Comparison of ENCODE assay signal across 8 mouse cellular contexts in the genomic region with DNA sequence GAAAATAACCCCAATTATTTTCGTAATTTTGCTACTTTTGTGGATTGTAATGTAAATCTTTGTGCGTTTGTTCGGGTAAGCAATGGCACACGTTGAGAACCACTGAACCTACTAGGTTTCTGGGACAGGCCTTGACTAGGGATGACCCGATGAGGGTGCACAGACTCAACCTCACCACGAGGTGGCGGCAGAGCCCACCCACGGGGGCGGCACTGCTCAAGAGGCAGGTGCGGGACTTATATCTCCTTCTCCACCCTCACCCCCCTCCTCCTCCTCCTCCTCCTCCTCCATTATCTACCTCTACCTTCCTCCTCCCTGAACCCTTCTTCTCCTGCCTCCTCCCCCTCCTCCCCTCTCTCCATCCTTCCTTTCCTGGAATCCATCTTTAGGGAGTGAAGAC. TPM values are rescaled to one million over a fixed set of nuclear protein-coding genes. Genes with fewer than 3 reads are reported as not detected.
A peak's percentile ranks its signal among the peaks of the same experiment; 100 is the strongest.
DNase-seq lines count a peak whose midpoint lies in the region; ATAC-seq and TF ChIP-seq lines count a peak whose summit lies in the region.

No protein-coding gene starts in this region.

- peak; percentile 47; the same call in 1 of the 2 replicates for ATAC-seq in kidney, embryonic 16.5 days (ENCODE audit: low FRiP score, low TSS enrichment)
- peak; percentile 83 for ATAC-seq in megakaryocyte-erythroid progenitor cell, adult 5-6 weeks (replicated peaks; ENCODE audit: low FRiP score, low TSS enrichment, poor library complexity, severe bottlenecking)

- TF ChIP-seq CTCF in cerebellum, adult 2 months (IDR thresholded peaks at IDR 0.05; ENCODE audit: borderline replicate concordance, insufficient read depth, low read depth, low read length), result peak; percentile 57; the same call in 1 of the 2 replicates

- no peak overlapping the region for H3K9ac ChIP-seq in kidney, embryonic 16.5 days (replicated peaks; ENCODE audit: low read length)

- no peak for TF ChIP-seq POLR2A in cerebellum, adult 2 months (IDR thresholded peaks at IDR 0.05; ENCODE audit: borderline replicate concordance, insufficient read depth, low read length)

- no peak overlapping the region for H3K27ac ChIP-seq in cerebellum, adult 2 months (ENCODE audit: insufficient read depth, low read length)
- H3K27ac ChIP-seq in embryonic facial prominence, embryonic 10.5 days (replicated peaks), result no peak overlapping the region
- H3K27ac ChIP-seq in kidney, embryonic 16.5 days (ENCODE audit: low read length), result no peak overlapping the region

- DNase-seq in cerebellum, adult 2 months, result no peak
- DNase-seq in cerebellum, adult 9-11 months, result no peak
- peak; percentile 57 for DNase-seq in ovary, postnatal 36 days (ENCODE audit: low spot score)
- DNase-seq in ovary, postnatal 10 days (ENCODE audit: low spot score), result no peak
- DNase-seq in embryonic facial prominence, embryonic 10.5 days (ENCODE audit: low spot score), result peak; percentile 74
- peak; percentile 80 to 94 for DNase-seq in thymus, postnatal 10 days (ENCODE audit: low spot score in 2 of 2)

- no peaks in the 10 kb centered on the region for H3K4me1 ChIP-seq in cerebellum, adult 2 months (ENCODE audit: control insufficient read depth, insufficient read depth, low read length)
- H3K4me1 ChIP-seq in embryonic facial prominence, embryonic 10.5 days, result peaks cover 34% of the 10 kb centered on the region
- H3K4me1 ChIP-seq in kidney, embryonic 16.5 days (ENCODE audit: insufficient read depth, low read length), result peaks cover 5% of the 10 kb centered on the region; the same call in 1 of the 2 replicates

- H3K27me3 ChIP-seq in cerebellum, adult 2 months (ENCODE audit: control insufficient read depth, insufficient read depth, low read length), result no peaks in the 10 kb centered on the region
- H3K27me3 ChIP-seq in embryonic facial prominence, embryonic 10.5 days (replicated peaks; ENCODE audit: low read depth, poor library complexity, severe bottlenecking), result peaks cover 48% of the 10 kb centered on the region
- H3K27me3 ChIP-seq in kidney, embryonic 16.5 days (ENCODE audit: insufficient read depth, low read length), result peaks cover 19% of the 10 kb centered on the region

- WGBS in cerebellum, adult 2 months, result 19% methylated on average over 10 of the region's 10 CpGs
- 15% methylated on average over 10 of the region's 10 CpGs for WGBS in embryonic facial prominence, embryonic 10.5 days
- 17% methylated on average over 10 of the region's 10 CpGs for WGBS in kidney, embryonic 16.5 days

- no peaks in the 10 kb centered on the region for H3K9me3 ChIP-seq in embryonic facial prominence, embryonic 10.5 days
- no peaks in the 10 kb centered on the region for H3K9me3 ChIP-seq in kidney, embryonic 16.5 days (ENCODE audit: low read length)

- H3K4me3 ChIP-seq in cerebellum, adult 2 months (replicated peaks; ENCODE audit: insufficient read depth, low read depth, low read length), result no peak overlapping the region
- no peak overlapping the region for H3K4me3 ChIP-seq in embryonic facial prominence, embryonic 10.5 days
- H3K4me3 ChIP-seq in kidney, embryonic 16.5 days (ENCODE audit: low read length), result no peak overlapping the region

- H3K36me3 ChIP-seq in embryonic facial prominence, embryonic 10.5 days (replicated peaks), result no peaks in the 10 kb centered on the region
- no peaks in the 10 kb centered on the region for H3K36me3 ChIP-seq in kidney, embryonic 16.5 days (ENCODE audit: insufficient read depth, low read length)

- peak overlapping the region; percentile 26 for H3K4me2 ChIP-seq in kidney, embryonic 16.5 days (replicated peaks; ENCODE audit: low read depth, low read length)

RNA-seq across cellular contexts. Expression of gene Tulp1, which starts 8.8 kb away (rescaled TPM):
- 0.29 TPM in 1 of 2 replicates, not detected in the other for polyA plus RNA-seq in cerebellum, adult 2 months (2012; rRNA removed)
- polyA plus RNA-seq in embryonic facial prominence, embryonic 10.5 days (2016; fragmentation: Nextera tagmentation; extraction: Ambion mirVana), result 3.4 and 4.9 TPM in 2 replicates
- 6.4 and 8.7 TPM in 2 replicates for polyA plus RNA-seq in kidney, embryonic 16.5 days (2015; fragmentation: Nextera tagmentation; extraction: Ambion mirVana)
- not detected in 2 replicates for total RNA-seq in megakaryocyte-erythroid progenitor cell, adult 5-6 weeks (2014; fragmentation: Nextera tagmentation)
- total RNA-seq in megakaryocyte-erythroid progenitor cell, adult 5-6 weeks (2017), result 0.99 TPM in 1 of 2 replicates, not detected in the other

RNA-seq across cellular contexts. Expression of gene Tead3, which starts 23.2 kb away (rescaled TPM):
- 2.3 and 3.2 TPM in 2 replicates for polyA plus RNA-seq in cerebellum, adult 2 months (2012; rRNA removed)
- 8.4 and 9.2 TPM in 2 replicates for polyA plus RNA-seq in embryonic facial prominence, embryonic 10.5 days (2016; fragmentation: Nextera tagmentation; extraction: Ambion mirVana)
- polyA plus RNA-seq in kidney, embryonic 16.5 days (2015; fragmentation: Nextera tagmentation; extraction: Ambion mirVana), result 10.7 and 11.5 TPM in 2 replicates
- 0.20 and 0.37 TPM in 2 replicates for total RNA-seq in megakaryocyte-erythroid progenitor cell, adult 5-6 weeks (2014; fragmentation: Nextera tagmentation)
- total RNA-seq in megakaryocyte-erythroid progenitor cell, adult 5-6 weeks (2017), result 0.30 TPM in 1 of 2 replicates, not detected in the other

RNA-seq across cellular contexts. Expression of gene Rpl10a, which starts 45.5 kb away (rescaled TPM):
- 808 and 827 TPM in 2 replicates for polyA plus RNA-seq in cerebellum, adult 2 months (2012; rRNA removed)
- polyA plus RNA-seq in embryonic facial prominence, embryonic 10.5 days (2016; fragmentation: Nextera tagmentation; extraction: Ambion mirVana), result 539 and 546 TPM in 2 replicates
- 543 and 653 TPM in 2 replicates for polyA plus RNA-seq in kidney, embryonic 16.5 days (2015; fragmentation: Nextera tagmentation; extraction: Ambion mirVana)
- total RNA-seq in megakaryocyte-erythroid progenitor cell, adult 5-6 weeks (2014; fragmentation: Nextera tagmentation), result 3,438 and 3,746 TPM in 2 replicates
- 861 and 1,170 TPM in 2 replicates for total RNA-seq in megakaryocyte-erythroid progenitor cell, adult 5-6 weeks (2017)

Comparison
In these comparisons a context has a peak if more than half of its experiments do, and no peak if none do; other contexts are left out.
1. DNase-seq: peak in ovary, postnatal 36 days (single experiment), embryonic facial prominence, embryonic 10.5 days (single experiment) and thymus, postnatal 10 days (2 of 2); none in cerebellum, adult 2 months (0 of 2), cerebellum, adult 9-11 months (single experiment) and ovary, postnatal 10 days (single experiment).